Mouse (Mus musculus) kidney, adult 2 months (tissue): ENCODE measurements around the gene Olfr159.
"Not testable (repeated sequence)": the region's sequence is repeated elsewhere in the genome, so short reads cannot be mapped to it uniquely, and the experiment has no call there.

Source experiments
- CTCF ChIP-seq: fragments of 200-500 bp; conservative IDR thresholded peaks from 2 replicates; pipeline ENCODE4 v1.5.1; 2011; ENCODE audit warnings: low read depth, mild to moderate bottlenecking, control low read depth, low read length, moderate library complexity, mixed read lengths; ENCODE audit not compliant: insufficient read depth, insufficient read length
- POLR2A ChIP-seq: fragments of 200-500 bp; IDR thresholded peaks from one replicate; pipeline ENCODE4 v1.6.1; 2011; ENCODE audit warnings: low read depth, low read length, control low read depth

- TF ChIP-seq CTCF, POLR2A: not testable (repeated sequence)
Measured at GRCm38 (mm10) chr4:43795844-43796243, 25.0 kb upstream of the Olfr159 start.
